Mouse (Mus musculus): ENCODE measurements around the gene Tmtc1. TPM values are rescaled to one million over a fixed set of nuclear protein-coding genes. Genes with fewer than 3 reads are reported as not detected.

Gene Tmtc1
- total and polyA plus RNA-seq, 2 experiments from 2014 or later = 2.0 to 29.4 TPM

- Histone ChIP-seq H3K4me2 (ENCODE audit: low read depth, low read length, poor library complexity, severe bottlenecking) (no peak overlapping the region), H3K27me3 (ENCODE audit: insufficient read depth, low read length) (0 out of 2 replicates have a peak, but pooled peaks cover 4% of the 10 kb centered on the region), H3K36me3 (ENCODE audit: insufficient read depth, low read length) (no peaks in the 10 kb centered on the region), H3K9ac (replicated peaks; ENCODE audit: low read length, poor library complexity, severe bottlenecking) (no peak overlapping the region), H3K9me3 (ENCODE audit: low read length) (no peaks in the 10 kb centered on the region), H3K4me3 (ENCODE audit: low read depth, low read length) (no peak overlapping the region), H3K27ac (ENCODE audit: low read depth, low read length) (no peak overlapping the region), H3K4me1 (ENCODE audit: insufficient read depth, low read length) (peaks cover 5% of the 10 kb centered on the region; the same call in 1 of the 2 replicates)
- no peak for ATAC-seq (ENCODE audit: low FRiP score)
- WGBS = 80% methylated on average over 4 of the region's 4 CpGs
- DNase-seq (ENCODE audit: low spot score) = no peak
- TF ChIP-seq CTCF (IDR thresholded peaks at IDR 0.05) = no peak
These were observed 5.1 kb downstream of the Tmtc1 start for GRCm38 (mm10) chr6:148439101-148439500.

DNA sequence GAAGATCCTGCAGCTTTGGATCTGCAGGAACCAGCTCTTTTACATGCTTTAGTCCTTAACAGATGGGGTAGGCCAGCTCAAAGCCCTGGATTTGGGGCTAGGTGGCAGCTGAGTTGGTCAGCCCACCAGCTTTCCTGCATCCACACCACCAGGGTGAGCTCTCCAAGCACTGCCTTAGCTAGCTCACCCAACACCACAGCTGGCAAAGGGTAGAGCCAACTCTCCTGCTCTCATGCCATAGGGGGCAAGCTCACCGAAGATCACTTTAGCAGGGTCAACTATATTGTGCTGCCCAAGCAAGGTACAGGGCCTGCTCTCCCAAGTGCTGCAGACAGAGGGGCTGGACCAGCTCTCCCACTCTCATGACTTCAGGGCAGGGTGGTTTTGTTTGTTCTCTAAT lies 6.6 kb downstream of the Tmtc1 start:
- no peak for ATAC-seq (ENCODE audit: low FRiP score)
- WGBS = 96% methylated on average over 1 of the region's 1 CpGs
- H3K27ac ChIP-seq (ENCODE audit: low read depth, low read length) = no peak overlapping the region
- H3K9me3 ChIP-seq (ENCODE audit: low read length) = no peaks in the 10 kb centered on the region
- 0 out of 2 replicates have a peak, but pooled peaks cover 4% of the 10 kb centered on the region for H3K27me3 ChIP-seq (ENCODE audit: insufficient read depth, low read length)
- no peak for DNase-seq (ENCODE audit: low spot score)
- H3K9ac ChIP-seq (replicated peaks; ENCODE audit: low read length, poor library complexity, severe bottlenecking) = no peak overlapping the region
- H3K4me3 ChIP-seq (ENCODE audit: low read depth, low read length) = no peak overlapping the region
- peaks cover 2% of the 10 kb centered on the region; the same call in 1 of the 2 replicates for H3K4me1 ChIP-seq (ENCODE audit: insufficient read depth, low read length)
- no peak overlapping the region for H3K4me2 ChIP-seq (ENCODE audit: low read depth, low read length, poor library complexity, severe bottlenecking)
- no peak for TF ChIP-seq CTCF (IDR thresholded peaks at IDR 0.05)
- H3K36me3 ChIP-seq (ENCODE audit: insufficient read depth, low read length) = no peaks in the 10 kb centered on the region

GRCm38 (mm10) chr6:148436441-148437001 lies 7.7 kb downstream of the Tmtc1 start:
- no peak overlapping the region for H3K4me2 ChIP-seq (ENCODE audit: low read depth, low read length, poor library complexity, severe bottlenecking)
- no peaks in the 10 kb centered on the region for H3K9me3 ChIP-seq (ENCODE audit: low read length)
- TF ChIP-seq CTCF (IDR thresholded peaks at IDR 0.05) = no peak
- 90% methylated on average over 7 of the region's 7 CpGs for WGBS
- H3K4me1 ChIP-seq (ENCODE audit: insufficient read depth, low read length) = no peaks in the 10 kb centered on the region
- ATAC-seq (ENCODE audit: low FRiP score) (no peak), DNase-seq (ENCODE audit: low spot score) (no peak)
- no peak overlapping the region for H3K27ac ChIP-seq (ENCODE audit: low read depth, low read length)
- H3K27me3 ChIP-seq (ENCODE audit: insufficient read depth, low read length) = 0 out of 2 replicates have a peak, but pooled peaks cover 4% of the 10 kb centered on the region
- no peak overlapping the region for H3K9ac ChIP-seq (replicated peaks; ENCODE audit: low read length, poor library complexity, severe bottlenecking)
- no peak overlapping the region for H3K4me3 ChIP-seq (ENCODE audit: low read depth, low read length)
- no peaks in the 10 kb centered on the region for H3K36me3 ChIP-seq (ENCODE audit: insufficient read depth, low read length)

DNA sequence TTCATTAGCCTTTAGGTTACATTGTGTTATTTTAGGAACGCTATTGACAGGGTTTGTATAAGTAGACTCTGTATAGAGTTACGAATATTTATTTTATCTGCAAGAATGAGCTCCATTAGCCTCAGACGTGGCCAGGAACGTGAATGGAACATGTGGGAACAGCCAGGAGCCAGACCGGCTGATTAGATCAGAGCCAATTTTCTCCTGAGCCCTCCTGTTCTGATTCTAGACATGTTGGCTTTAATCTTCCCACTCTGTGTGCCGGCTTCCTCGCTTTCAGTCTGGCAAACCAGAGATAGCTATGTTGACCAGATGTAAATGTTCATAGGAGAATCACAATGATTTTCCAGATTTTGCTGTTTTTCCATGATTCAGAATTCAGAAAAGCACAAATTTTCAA lies 22.6 kb downstream of the Tmtc1 start:
- H3K9ac ChIP-seq (replicated peaks; ENCODE audit: low read length, poor library complexity, severe bottlenecking) = no peak overlapping the region
- DNase-seq (ENCODE audit: low spot score) = peak; percentile 37
- H3K4me3 ChIP-seq (ENCODE audit: low read depth, low read length) = no peak overlapping the region
- no peak overlapping the region for H3K27ac ChIP-seq (ENCODE audit: low read depth, low read length)
- H3K27me3 ChIP-seq (ENCODE audit: insufficient read depth, low read length) = no peaks in the 10 kb centered on the region
- no peak overlapping the region for H3K4me2 ChIP-seq (ENCODE audit: low read depth, low read length, poor library complexity, severe bottlenecking)
- H3K36me3 ChIP-seq (ENCODE audit: insufficient read depth, low read length) = no peaks in the 10 kb centered on the region
- TF ChIP-seq CTCF (IDR thresholded peaks at IDR 0.05) = no peak
- no peak for ATAC-seq (ENCODE audit: low FRiP score)
- whole genome bisulfite sequencing = 47% methylated on average over 7 of the region's 7 CpGs
- H3K9me3 ChIP-seq (ENCODE audit: low read length) = no peaks in the 10 kb centered on the region
- H3K4me1 ChIP-seq (ENCODE audit: insufficient read depth, low read length) = no peaks in the 10 kb centered on the region

GRCm38 (mm10) chr6:148420387-148420786 lies 23.8 kb downstream of the Tmtc1 start:
- Histone ChIP-seq H3K27me3 (ENCODE audit: insufficient read depth, low read length) (no peaks in the 10 kb centered on the region), H3K9ac (replicated peaks; ENCODE audit: low read length, poor library complexity, severe bottlenecking) (no peak overlapping the region), H3K27ac (ENCODE audit: low read depth, low read length) (no peak overlapping the region), H3K9me3 (ENCODE audit: low read length) (no peaks in the 10 kb centered on the region), H3K4me1 (ENCODE audit: insufficient read depth, low read length) (no peaks in the 10 kb centered on the region), H3K4me2 (ENCODE audit: low read depth, low read length, poor library complexity, severe bottlenecking) (no peak overlapping the region), H3K4me3 (ENCODE audit: low read depth, low read length) (no peak overlapping the region), H3K36me3 (ENCODE audit: insufficient read depth, low read length) (no peaks in the 10 kb centered on the region)
- WGBS = 93% methylated on average over 6 of the region's 6 CpGs
- DNase-seq (ENCODE audit: low spot score) = no peak
- TF ChIP-seq CTCF (IDR thresholded peaks at IDR 0.05) = no peak
- no peak for ATAC-seq (ENCODE audit: low FRiP score)

DNA sequence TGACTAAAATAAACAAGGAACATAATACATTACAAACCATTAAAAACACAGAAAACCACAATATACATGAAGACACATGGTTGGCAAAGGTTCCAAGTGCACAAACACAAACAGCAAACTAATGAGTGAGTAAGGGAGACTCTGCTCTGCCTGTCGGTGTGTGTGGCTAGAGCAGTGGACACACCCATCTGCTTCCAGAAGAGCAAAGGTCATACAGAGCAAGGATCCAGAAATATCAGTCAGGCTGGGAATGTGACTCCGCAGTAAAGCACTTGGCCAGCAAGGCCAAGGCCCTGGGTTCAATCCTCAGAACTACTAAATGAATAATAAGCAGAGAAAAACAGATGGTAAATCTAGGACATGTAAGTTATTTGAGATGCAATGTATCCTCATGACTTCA lies 27.6 kb downstream of the Tmtc1 start:
- H3K4me3 ChIP-seq (ENCODE audit: low read depth, low read length) = no peak overlapping the region
- no peak for TF ChIP-seq CTCF (IDR thresholded peaks at IDR 0.05)
- WGBS = 76% methylated on average over 2 of the region's 2 CpGs
- H3K27me3 ChIP-seq (ENCODE audit: insufficient read depth, low read length) = no peaks in the 10 kb centered on the region
- no peak overlapping the region for H3K4me2 ChIP-seq (ENCODE audit: low read depth, low read length, poor library complexity, severe bottlenecking)
- H3K36me3 ChIP-seq (ENCODE audit: insufficient read depth, low read length) = 0 out of 2 replicates have a peak, but pooled peaks cover 3% of the 10 kb centered on the region
- no peaks in the 10 kb centered on the region for H3K4me1 ChIP-seq (ENCODE audit: insufficient read depth, low read length)
- H3K9me3 ChIP-seq (ENCODE audit: low read length) = no peaks in the 10 kb centered on the region
- no peak overlapping the region for H3K27ac ChIP-seq (ENCODE audit: low read depth, low read length)
- ATAC-seq (ENCODE audit: low FRiP score) = no peak
- DNase-seq (ENCODE audit: low spot score) = no peak
- no peak overlapping the region for H3K9ac ChIP-seq (replicated peaks; ENCODE audit: low read length, poor library complexity, severe bottlenecking)

Measured in midbrain, postnatal 0 days (tissue).